Mouse (Mus musculus): ENCODE measurements around the gene Lce1a2. TPM values are rescaled to one million over a fixed set of nuclear protein-coding genes. Genes with fewer than 3 reads are reported as not detected.
"Not testable (repeated sequence)": the region's sequence is repeated elsewhere in the genome, so short reads cannot be mapped to it uniquely, and the experiment has no call there.

The Lce1a2 gene
- polyA plus RNA-seq (2015; fragmentation: Nextera tagmentation; extraction: Ambion mirVana): 8.7 and 11.9 TPM in 2 replicates

- H3K27ac ChIP-seq (replicated peaks): no peak within 1 kb of the TSS
- ATAC-seq (ENCODE audit: insufficient number of reproducible peaks, low FRiP score, low TSS enrichment, low read depth): no peak
- no peaks in the 10 kb centered on the region for H3K36me3 ChIP-seq
- H3K9ac ChIP-seq: no peak within 1 kb of the TSS
- no peak within 1 kb of the TSS for H3K4me3 ChIP-seq (replicated peaks)
- H3K4me1 ChIP-seq: no peaks in the 10 kb centered on the region
- no peak within 1 kb of the TSS for H3K4me2 ChIP-seq (replicated peaks)
- no peaks in the 10 kb centered on the region for H3K27me3 ChIP-seq
- H3K9me3 ChIP-seq (replicated peaks): no peaks in the 10 kb centered on the region
Observed at GRCm38 (mm10) chr3:92670215-92670614, at the start of gene Lce1a2. TSS of gene Lce1a2 (minus strand) at chr3:92670315.

- ATAC-seq (ENCODE audit: insufficient number of reproducible peaks, low FRiP score, low TSS enrichment, low read depth): no peak
- H3K4me1 ChIP-seq: no peaks in the 10 kb centered on the region
- H3K27ac ChIP-seq (replicated peaks): no peak overlapping the region
Observed at GRCm38 (mm10) chr3:92715122-92715521, 45.0 kb upstream of the Lce1a2 start.

GRCm38 (mm10) chr3:92708974-92709373 is 38.9 kb upstream of the Lce1a2 start, which contains the start of gene Lce1e:
TSS of gene Lce1e (minus strand) at chr3:92709074.
- H3K4me3 ChIP-seq (replicated peaks): no peak within 1 kb of the TSS
- no peaks in the 10 kb centered on the region for H3K36me3 ChIP-seq
- H3K27me3 ChIP-seq: no peaks in the 10 kb centered on the region
- H3K9me3 ChIP-seq (replicated peaks): no peaks in the 10 kb centered on the region
- ATAC-seq (ENCODE audit: insufficient number of reproducible peaks, low FRiP score, low TSS enrichment, low read depth): no peak
- no peak within 1 kb of the TSS for H3K9ac ChIP-seq
- H3K4me2 ChIP-seq (replicated peaks): no peak within 1 kb of the TSS
- 82% methylated on average over 2 of the region's 2 CpGs for WGBS
- no peaks in the 10 kb centered on the region for H3K4me1 ChIP-seq
- no peak within 1 kb of the TSS for H3K27ac ChIP-seq (replicated peaks)

More at GRCm38 (mm10) chr3:92715122-92715521, 45.0 kb upstream of the Lce1a2 start:
- Histone ChIP-seq H3K9me3 (replicated peaks) (no peaks in the 10 kb centered on the region), H3K4me3 (replicated peaks) (no peak overlapping the region), H3K4me2 (replicated peaks) (no peak overlapping the region), H3K36me3 (no peaks in the 10 kb centered on the region), H3K9ac (no peak overlapping the region), H3K27me3 (no peaks in the 10 kb centered on the region)

- H3K27me3 ChIP-seq: no peaks in the 10 kb centered on the region
- no peak for ATAC-seq (ENCODE audit: insufficient number of reproducible peaks, low FRiP score, low TSS enrichment, low read depth)
- H3K4me2 ChIP-seq (replicated peaks): no peak overlapping the region
- H3K27ac ChIP-seq (replicated peaks): no peak overlapping the region
- H3K36me3 ChIP-seq: no peaks in the 10 kb centered on the region
- H3K9me3 ChIP-seq (replicated peaks): no peaks in the 10 kb centered on the region
- no peak overlapping the region for H3K4me3 ChIP-seq (replicated peaks)
- H3K4me1 ChIP-seq: no peaks in the 10 kb centered on the region
- no peak overlapping the region for H3K9ac ChIP-seq
- 17% methylated on average over 1 of the region's 1 CpGs for WGBS
Observed at GRCm38 (mm10) chr3:92694613-92695012, 24.5 kb upstream of the Lce1a2 start.

- no peak for ATAC-seq (ENCODE audit: insufficient number of reproducible peaks, low FRiP score, low TSS enrichment, low read depth)
- no peak overlapping the region for H3K9ac ChIP-seq
- no peaks in the 10 kb centered on the region for H3K9me3 ChIP-seq (replicated peaks)
- H3K27ac ChIP-seq (replicated peaks): no peak overlapping the region
- H3K4me2 ChIP-seq (replicated peaks): no peak overlapping the region
- no peaks in the 10 kb centered on the region for H3K4me1 ChIP-seq
- H3K36me3 ChIP-seq: no peaks in the 10 kb centered on the region
- H3K27me3 ChIP-seq: no peaks in the 10 kb centered on the region
- H3K4me3 ChIP-seq (replicated peaks): no peak overlapping the region
Observed at GRCm38 (mm10) chr3:92691688-92692087, 21.6 kb upstream of the Lce1a2 start.

- not testable (repeated sequence) for H3K4me2 ChIP-seq (replicated peaks); H3K9ac ChIP-seq; H3K9me3 ChIP-seq (replicated peaks); H3K27me3 ChIP-seq; H3K4me1 ChIP-seq; H3K36me3 ChIP-seq; H3K4me3 ChIP-seq (replicated peaks); H3K27ac ChIP-seq (replicated peaks); ATAC-seq (ENCODE audit: insufficient number of reproducible peaks, low FRiP score, low TSS enrichment, low read depth)
- 74% methylated on average over 16 of the region's 16 CpGs for WGBS
Observed at GRCm38 (mm10) chr3:92689154-92689553, 19.0 kb upstream of the Lce1a2 start.

- no peaks in the 10 kb centered on the region for H3K36me3 ChIP-seq
- no peak within 1 kb of the TSS for H3K27ac ChIP-seq (replicated peaks)
- ATAC-seq (ENCODE audit: insufficient number of reproducible peaks, low FRiP score, low TSS enrichment, low read depth): no peak
- H3K9ac ChIP-seq: no peak within 1 kb of the TSS
- no peaks in the 10 kb centered on the region for H3K9me3 ChIP-seq (replicated peaks)
- WGBS: 56% methylated on average over 2 of the region's 2 CpGs
- H3K27me3 ChIP-seq: no peaks in the 10 kb centered on the region
- no peak within 1 kb of the TSS for H3K4me3 ChIP-seq (replicated peaks)
- H3K4me2 ChIP-seq (replicated peaks): no peak within 1 kb of the TSS
- no peaks in the 10 kb centered on the region for H3K4me1 ChIP-seq
Observed at GRCm38 (mm10) chr3:92687110-92687509, 17.0 kb upstream of the Lce1a2 start, which contains the start of gene Lce1d. TSS of gene Lce1d (minus strand) at chr3:92687210.

- Histone ChIP-seq H3K36me3 (no peaks in the 10 kb centered on the region), H3K9ac (no peak within 1 kb of the TSS), H3K4me1 (no peaks in the 10 kb centered on the region), H3K4me3 (replicated peaks) (no peak within 1 kb of the TSS), H3K9me3 (replicated peaks) (no peaks in the 10 kb centered on the region), H3K27ac (replicated peaks) (no peak within 1 kb of the TSS), H3K27me3 (no peaks in the 10 kb centered on the region), H3K4me2 (replicated peaks) (no peak within 1 kb of the TSS)
- ATAC-seq (ENCODE audit: insufficient number of reproducible peaks, low FRiP score, low TSS enrichment, low read depth): no peak
- WGBS: 92% methylated on average over 4 of the region's 4 CpGs
Observed at GRCm38 (mm10) chr3:92678947-92679346, 8.8 kb upstream of the Lce1a2 start, which contains the start of gene Lce1c. TSS of gene Lce1c (plus strand) at chr3:92679247.

- no peak within 1 kb of the TSS for H3K27ac ChIP-seq (replicated peaks)
- H3K27me3 ChIP-seq: no peaks in the 10 kb centered on the region
- no peaks in the 10 kb centered on the region for H3K4me1 ChIP-seq
- no peaks in the 10 kb centered on the region for H3K36me3 ChIP-seq
- no peak for ATAC-seq (ENCODE audit: insufficient number of reproducible peaks, low FRiP score, low TSS enrichment, low read depth)
- no peak within 1 kb of the TSS for H3K9ac ChIP-seq
- no peak within 1 kb of the TSS for H3K4me2 ChIP-seq (replicated peaks)
- H3K4me3 ChIP-seq (replicated peaks): no peak within 1 kb of the TSS
- no peaks in the 10 kb centered on the region for H3K9me3 ChIP-seq (replicated peaks)
Observed at GRCm38 (mm10) chr3:92656826-92657225, 13.3 kb downstream of the Lce1a2 start, which contains the start of gene Lce1b. TSS of gene Lce1b (minus strand) at chr3:92656926.

- H3K27me3 ChIP-seq: no peaks in the 10 kb centered on the region
- no peak within 1 kb of the TSS for H3K9ac ChIP-seq
- H3K36me3 ChIP-seq: no peaks in the 10 kb centered on the region
- no peak within 1 kb of the TSS for H3K4me2 ChIP-seq (replicated peaks)
- no peak within 1 kb of the TSS for H3K4me3 ChIP-seq (replicated peaks)
- H3K4me1 ChIP-seq: no peaks in the 10 kb centered on the region
- no peak for ATAC-seq (ENCODE audit: insufficient number of reproducible peaks, low FRiP score, low TSS enrichment, low read depth)
- WGBS: 81% methylated on average over 1 of the region's 1 CpGs
- H3K27ac ChIP-seq (replicated peaks): no peak within 1 kb of the TSS
- H3K9me3 ChIP-seq (replicated peaks): no peaks in the 10 kb centered on the region
Observed at GRCm38 (mm10) chr3:92648207-92648606, 21.9 kb downstream of the Lce1a2 start, which contains the start of gene Lce1a1. TSS of gene Lce1a1 (minus strand) at chr3:92648307.

GRCm38 (mm10) chr3:92639854-92640253 is 30.3 kb downstream of the Lce1a2 start:
- no peaks in the 10 kb centered on the region for H3K4me1 ChIP-seq
- H3K4me3 ChIP-seq (replicated peaks): no peak overlapping the region
- H3K4me2 ChIP-seq (replicated peaks): no peak overlapping the region
- no peaks in the 10 kb centered on the region for H3K27me3 ChIP-seq
- WGBS: 93% methylated on average over 15 of the region's 15 CpGs
- no peak overlapping the region for H3K9ac ChIP-seq
- H3K36me3 ChIP-seq: no peaks in the 10 kb centered on the region
- no peaks in the 10 kb centered on the region for H3K9me3 ChIP-seq (replicated peaks)
- no peak overlapping the region for H3K27ac ChIP-seq (replicated peaks)
- no peak for ATAC-seq (ENCODE audit: insufficient number of reproducible peaks, low FRiP score, low TSS enrichment, low read depth)

- Histone ChIP-seq H3K9ac (no peak overlapping the region), H3K9me3 (replicated peaks) (no peaks in the 10 kb centered on the region), H3K36me3 (no peaks in the 10 kb centered on the region), H3K4me2 (replicated peaks) (no peak overlapping the region), H3K27ac (replicated peaks) (no peak overlapping the region), H3K4me1 (no peaks in the 10 kb centered on the region), H3K4me3 (replicated peaks) (no peak overlapping the region), H3K27me3 (no peaks in the 10 kb centered on the region)
- 71% methylated on average over 3 of the region's 3 CpGs for WGBS
- no peak for ATAC-seq (ENCODE audit: insufficient number of reproducible peaks, low FRiP score, low TSS enrichment, low read depth)
Observed at GRCm38 (mm10) chr3:92638653-92638991, 31.5 kb downstream of the Lce1a2 start.
